Mouse (Mus musculus) erythroblast, embryonic 14.5 days (primary cell): Measurements from ENCODE around the gene Ccdc47. TPM values are rescaled to one million over a fixed set of nuclear protein-coding genes. Genes with fewer than 3 reads are reported as not detected.
A peak's percentile ranks its signal among the peaks of the same experiment; 100 is the strongest.

Experiments used
- H3K27me3 ChIP-seq: 2 replicates; pipeline ENCODE4 v1.6.1; 2012; ENCODE audit warnings: inconsistent platforms; ENCODE audit not compliant: control insufficient read depth
- H3K36me3 ChIP-seq: 2 replicates; pipeline ENCODE4 v1.6.1; 2012; ENCODE audit warnings: mild to moderate bottlenecking, inconsistent platforms; ENCODE audit not compliant: control insufficient read depth
- H3K4me1 ChIP-seq: 2 replicates; pipeline ENCODE4 v1.6.1; 2012; ENCODE audit warnings: inconsistent platforms; ENCODE audit not compliant: control insufficient read depth
- H3K4me3 ChIP-seq: replicated peaks from 2 replicates; pipeline ENCODE3; 2012; ENCODE audit warnings: moderate library complexity, mild to moderate bottlenecking, inconsistent platforms
- H3K9me3 ChIP-seq: 2 replicates; pipeline ENCODE4 v1.6.1; 2012; ENCODE audit warnings: low read length, inconsistent platforms, mixed read lengths; ENCODE audit not compliant: control insufficient read depth
- GATA1 ChIP-seq: IDR thresholded peaks from 2 replicates; pipeline ENCODE4 v1.6.1; 2012; ENCODE audit warnings: low read length, inconsistent platforms, mixed read lengths
- TAL1 ChIP-seq: IDR thresholded peaks from 3 replicates; pipeline ENCODE4 v1.6.1; 2012; ENCODE audit warnings: low read length, inconsistent platforms, mixed read lengths
- polyA plus RNA-seq: library from polyadenylated mRNA; stranded (reverse); fragments of >175 nt; gene quantifications from 2 replicates; pipeline ENCODE4 v1.2.3, GENCODE M21; 2012

Gene Ccdc47
- polyA plus RNA-seq, result 0.17 and 0.20 TPM in 2 replicates

GRCm38 (mm10) chr11:106215927-106216729 lies at the start of gene Ccdc47:
Ccdc47 (minus strand) TSS chr11:106216344.
- no peaks in the 10 kb centered on the region for H3K27me3 ChIP-seq
- H3K9me3 ChIP-seq, result no peaks in the 10 kb centered on the region
- no peak for TF ChIP-seq GATA1
- TF ChIP-seq TAL1, result no peak
- peaks cover 43% of the 10 kb centered on the region for H3K4me1 ChIP-seq
- peaks cover 40% of the 10 kb centered on the region for H3K36me3 ChIP-seq
- peak within 1 kb of the TSS; percentile 89 for H3K4me3 ChIP-seq

GRCm38 (mm10) chr11:106265570-106265969 lies 49.4 kb upstream of the Ccdc47 start:
- H3K9me3 ChIP-seq, result no peaks in the 10 kb centered on the region
- no peak overlapping the region for H3K4me3 ChIP-seq
- H3K36me3 ChIP-seq, result peaks cover 95% of the 10 kb centered on the region
- TF ChIP-seq TAL1, result no peak
- TF ChIP-seq GATA1, result no peak
- peaks cover 28% of the 10 kb centered on the region for H3K4me1 ChIP-seq
- no peaks in the 10 kb centered on the region for H3K27me3 ChIP-seq

GRCm38 (mm10) chr11:106264988-106265387 lies 48.8 kb upstream of the Ccdc47 start:
- peaks cover 23% of the 10 kb centered on the region for H3K4me1 ChIP-seq
- peaks cover 94% of the 10 kb centered on the region for H3K36me3 ChIP-seq
- H3K4me3 ChIP-seq, result no peak overlapping the region
- TF ChIP-seq TAL1, result no peak
- TF ChIP-seq GATA1, result no peak
- H3K27me3 ChIP-seq, result no peaks in the 10 kb centered on the region
- no peaks in the 10 kb centered on the region for H3K9me3 ChIP-seq

GRCm38 (mm10) chr11:106263963-106264362 lies 47.8 kb upstream of the Ccdc47 start:
- no peak for TF ChIP-seq GATA1
- no peak for TF ChIP-seq TAL1
- H3K27me3 ChIP-seq, result no peaks in the 10 kb centered on the region
- H3K4me1 ChIP-seq, result peaks cover 16% of the 10 kb centered on the region
- no peak overlapping the region for H3K4me3 ChIP-seq
- H3K9me3 ChIP-seq, result no peaks in the 10 kb centered on the region
- H3K36me3 ChIP-seq, result peaks cover 96% of the 10 kb centered on the region

- TF ChIP-seq GATA1, result no peak
- Histone ChIP-seq H3K4me1 (peaks cover 18% of the 10 kb centered on the region), H3K9me3 (no peaks in the 10 kb centered on the region), H3K27me3 (no peaks in the 10 kb centered on the region), H3K36me3 (peaks cover 86% of the 10 kb centered on the region), H3K4me3 (no peak overlapping the region)
Measured at GRCm38 (mm10) chr11:106260826-106261450, 44.8 kb upstream of the Ccdc47 start.

GRCm38 (mm10) chr11:106256775-106257174 lies 40.6 kb upstream of the Ccdc47 start:
- peaks cover 74% of the 10 kb centered on the region for H3K36me3 ChIP-seq
- peaks cover 39% of the 10 kb centered on the region for H3K4me1 ChIP-seq
- H3K4me3 ChIP-seq, result peak overlapping the region; percentile 94
- no peak for TF ChIP-seq TAL1
- no peak for TF ChIP-seq GATA1
- no peaks in the 10 kb centered on the region for H3K27me3 ChIP-seq
- no peaks in the 10 kb centered on the region for H3K9me3 ChIP-seq

GRCm38 (mm10) chr11:106255685-106256451 lies 39.7 kb upstream of the Ccdc47 start, which contains the start of the genes Ftsj3 and Psmc5:
Ftsj3 (minus strand) TSS chr11:106256079.
Psmc5 (plus strand) TSS chr11:106256154.
- H3K27me3 ChIP-seq, result no peaks in the 10 kb centered on the region
- H3K4me1 ChIP-seq, result peaks cover 39% of the 10 kb centered on the region
- peak within 1 kb of the TSS; percentile 94 for H3K4me3 ChIP-seq
- H3K9me3 ChIP-seq, result no peaks in the 10 kb centered on the region
- H3K36me3 ChIP-seq, result peaks cover 74% of the 10 kb centered on the region
- no peak for TF ChIP-seq GATA1
- TF ChIP-seq TAL1, result no peak

- Histone ChIP-seq H3K36me3 (peaks cover 76% of the 10 kb centered on the region), H3K4me1 (peaks cover 39% of the 10 kb centered on the region), H3K27me3 (no peaks in the 10 kb centered on the region), H3K9me3 (no peaks in the 10 kb centered on the region), H3K4me3 (peak overlapping the region; percentile 94)
- TF ChIP-seq GATA1 (no peak), TAL1 (no peak)
Measured at GRCm38 (mm10) chr11:106255174-106255573, 39.0 kb upstream of the Ccdc47 start.

GRCm38 (mm10) chr11:106254767-106255166 lies 38.6 kb upstream of the Ccdc47 start:
- no peaks in the 10 kb centered on the region for H3K27me3 ChIP-seq
- peak overlapping the region; percentile 94 for H3K4me3 ChIP-seq
- peaks cover 39% of the 10 kb centered on the region for H3K4me1 ChIP-seq
- peaks cover 76% of the 10 kb centered on the region for H3K36me3 ChIP-seq
- TF ChIP-seq GATA1, result no peak
- TF ChIP-seq TAL1, result no peak
- no peaks in the 10 kb centered on the region for H3K9me3 ChIP-seq
